Mouse (Mus musculus) midbrain, embryonic 11.5 days (tissue): ENCODE measurements around the gene Nid1. TPM values are rescaled to one million over a fixed set of nuclear protein-coding genes. Genes with fewer than 3 reads are reported as not detected.

Experiments used
- ATAC-seq: fragments of 200-750 bp; cut with Nextera tagmentation; 2 replicates; pipeline ENCODE4 v1.8.0; 2017; ENCODE audit warnings: moderate TSS enrichment, moderate library complexity; ENCODE audit not compliant: low FRiP score
- DNase-seq: peaks from one replicate; pipeline ENCODE4 v3.0.0; 2015; ENCODE audit warnings: low spot score; ENCODE audit errors: missing footprints
- H3K27ac ChIP-seq: fragments of 300-500 bp; sonication (generic); 2 replicates; pipeline ENCODE4 v1.5.1; 2014; ENCODE audit warnings: low read depth, low read length
- H3K27me3 ChIP-seq: fragments of 300-500 bp; sonication (generic); 2 replicates; pipeline ENCODE4 v1.6.1; 2014; ENCODE audit warnings: mild to moderate bottlenecking, low read length, moderate library complexity, mixed read lengths; ENCODE audit not compliant: control insufficient read depth, insufficient read depth
- H3K36me3 ChIP-seq: fragments of 300-500 bp; sonication (generic); 2 replicates; pipeline ENCODE4 v1.6.1; 2014; ENCODE audit warnings: mild to moderate bottlenecking, low read length, moderate library complexity, mixed read lengths; ENCODE audit not compliant: control insufficient read depth, insufficient read depth
- H3K4me1 ChIP-seq: fragments of 300-500 bp; sonication (generic); 2 replicates; pipeline ENCODE4 v1.6.1; 2014; ENCODE audit warnings: low read length; ENCODE audit not compliant: control insufficient read depth, insufficient read depth
- H3K4me2 ChIP-seq: fragments of 300-500 bp; sonication (generic); 2 replicates; pipeline ENCODE4 v1.6.1; 2014; ENCODE audit warnings: mild to moderate bottlenecking, moderate library complexity
- H3K4me3 ChIP-seq: fragments of 300-500 bp; sonication (generic); 2 replicates; pipeline ENCODE4 v1.5.1; 2014; ENCODE audit warnings: low read depth, low read length
- H3K9ac ChIP-seq: fragments of 300-500 bp; sonication (generic); 2 replicates; pipeline ENCODE4 v1.6.1; 2014; ENCODE audit warnings: low read length
- H3K9me3 ChIP-seq: fragments of 300-500 bp; sonication (generic); 2 replicates; pipeline ENCODE4 v1.6.1; 2016; ENCODE audit warnings: low read length; ENCODE audit not compliant: control insufficient read depth
- WGBS: fragments of 180-500 bp; shearing (Covaris S2); extraction: QIAGEN DNeasy Blood & Tissue Kit; methylation state at CpG from one replicate; pipeline ENCODE4 v1.1.7; 2014; 5-methylcytosine and 5-hydroxymethylcytosine counted together
- polyA plus RNA-seq: library from polyadenylated mRNA; unstranded; fragments of >200 nt; fragmentation: Nextera tagmentation; extraction: Ambion mirVana; gene quantifications from 2 replicates; pipeline ENCODE4 v1.2.1, GENCODE M21; 2014

The Nid1 gene
- polyA plus RNA-seq, 1 experiment from 2014 or later: 42.7 TPM

DNA sequence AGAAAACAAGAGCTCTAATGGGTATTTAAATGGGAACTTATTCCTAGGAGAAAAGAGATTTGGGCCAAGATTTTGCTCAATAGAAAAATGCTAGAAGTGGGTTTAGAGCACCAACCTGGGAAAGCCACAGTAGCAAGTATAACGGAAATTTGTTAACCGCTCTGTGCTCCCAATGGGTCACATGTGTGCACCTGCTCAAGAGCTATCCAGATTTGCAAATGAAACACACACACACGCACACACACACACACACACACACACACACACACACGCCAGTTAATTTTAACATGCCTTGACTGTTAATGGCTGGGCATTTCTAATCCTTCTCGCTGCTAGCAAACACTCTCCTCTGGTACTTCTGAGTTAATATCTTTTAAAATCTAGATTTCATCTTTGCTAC is 83.1 kb downstream of the Nid1 start:
- DNase-seq (no peak), ATAC-seq (no peak)
- Histone ChIP-seq H3K9ac (no peak overlapping the region), H3K4me1 (no peaks in the 10 kb centered on the region), H3K27ac (no peak overlapping the region), H3K36me3 (no peaks in the 10 kb centered on the region), H3K4me2 (no peak overlapping the region), H3K27me3 (no peaks in the 10 kb centered on the region), H3K9me3 (no peaks in the 10 kb centered on the region), H3K4me3 (no peak overlapping the region)
- WGBS: 92% methylated on average over 5 of the region's 5 CpGs

DNA sequence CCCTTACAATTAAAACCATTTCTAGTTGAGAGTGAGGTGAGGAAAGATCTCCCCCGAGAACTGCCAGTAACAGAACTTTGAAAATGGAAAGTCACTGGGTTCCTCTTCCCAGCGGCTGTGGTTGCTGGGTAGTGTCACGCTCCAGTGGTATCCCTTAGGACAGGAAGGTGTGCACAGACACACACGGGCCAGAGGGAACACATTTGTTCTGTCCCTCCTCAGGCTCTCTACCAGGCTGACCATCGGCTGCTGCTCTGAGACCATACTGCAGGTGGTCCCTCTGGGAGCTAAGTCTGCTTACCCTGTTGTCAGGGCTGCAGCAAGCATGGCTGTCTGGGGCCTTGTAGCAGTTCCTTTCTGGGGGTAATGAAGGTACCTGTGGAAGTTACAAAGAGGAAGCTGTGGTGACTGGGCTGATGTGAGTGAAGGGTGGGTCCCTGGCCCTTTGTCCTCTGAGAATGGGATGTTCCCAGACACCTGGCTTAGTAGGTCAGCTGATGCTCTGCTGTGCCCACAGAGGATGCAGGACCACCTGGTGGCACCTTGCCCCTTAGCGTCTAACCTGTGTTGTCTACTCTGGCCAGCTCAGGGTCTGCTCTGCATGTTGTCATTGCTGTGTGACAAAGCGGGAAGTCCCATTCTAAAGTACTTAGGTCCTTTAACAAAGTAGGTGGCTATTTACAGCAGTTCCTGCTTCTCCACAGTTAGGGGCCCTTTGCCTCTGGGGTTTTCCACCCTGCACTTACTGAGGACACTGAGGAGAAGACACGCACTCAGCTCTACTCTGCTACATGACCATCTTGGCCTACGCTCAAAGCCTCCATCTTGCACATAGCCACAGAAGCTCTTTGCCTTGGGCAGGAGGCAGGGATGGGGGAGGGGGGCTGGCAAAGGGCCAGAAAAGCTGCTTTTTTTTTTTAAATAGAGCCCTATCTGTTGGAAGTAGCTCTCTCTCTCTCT is 86.6 kb downstream of the Nid1 start:
- H3K4me1 ChIP-seq: no peaks in the 10 kb centered on the region
- no peak overlapping the region for H3K4me3 ChIP-seq
- ATAC-seq: no peak
- no peak overlapping the region for H3K4me2 ChIP-seq
- H3K27ac ChIP-seq: no peak overlapping the region
- no peaks in the 10 kb centered on the region for H3K36me3 ChIP-seq
- DNase-seq: peak; percentile 56
- no peak overlapping the region for H3K9ac ChIP-seq
- H3K27me3 ChIP-seq: no peaks in the 10 kb centered on the region
- no peaks in the 10 kb centered on the region for H3K9me3 ChIP-seq
- 81% methylated on average over 9 of the region's 9 CpGs for WGBS

DNA sequence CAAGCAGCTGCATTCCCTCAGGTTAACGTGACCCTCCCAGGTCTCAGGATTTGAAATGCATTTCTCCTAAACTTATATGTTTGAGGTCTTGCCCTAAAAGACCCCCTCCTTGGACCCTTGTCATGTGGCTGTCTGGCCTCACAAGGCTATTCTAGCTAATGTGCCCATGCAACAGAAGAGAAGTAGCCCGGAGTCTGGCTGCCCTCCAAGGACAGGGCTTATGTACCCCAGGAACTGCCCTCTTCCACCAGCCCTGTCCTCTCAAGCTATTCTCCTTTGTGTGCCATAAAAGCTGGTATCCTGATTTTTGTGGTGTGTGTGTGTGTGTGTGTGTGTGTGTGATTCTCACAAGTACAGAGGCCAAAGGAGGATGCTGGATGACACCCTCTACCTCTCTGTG is 87.9 kb downstream of the Nid1 start:
- Histone ChIP-seq H3K9ac (no peak overlapping the region), H3K4me2 (no peak overlapping the region), H3K36me3 (no peaks in the 10 kb centered on the region), H3K9me3 (no peaks in the 10 kb centered on the region), H3K4me3 (no peak overlapping the region), H3K27ac (no peak overlapping the region), H3K27me3 (no peaks in the 10 kb centered on the region), H3K4me1 (no peaks in the 10 kb centered on the region)
- DNase-seq (no peak), ATAC-seq (no peak)
- 92% methylated on average over 2 of the region's 2 CpGs for WGBS

DNA sequence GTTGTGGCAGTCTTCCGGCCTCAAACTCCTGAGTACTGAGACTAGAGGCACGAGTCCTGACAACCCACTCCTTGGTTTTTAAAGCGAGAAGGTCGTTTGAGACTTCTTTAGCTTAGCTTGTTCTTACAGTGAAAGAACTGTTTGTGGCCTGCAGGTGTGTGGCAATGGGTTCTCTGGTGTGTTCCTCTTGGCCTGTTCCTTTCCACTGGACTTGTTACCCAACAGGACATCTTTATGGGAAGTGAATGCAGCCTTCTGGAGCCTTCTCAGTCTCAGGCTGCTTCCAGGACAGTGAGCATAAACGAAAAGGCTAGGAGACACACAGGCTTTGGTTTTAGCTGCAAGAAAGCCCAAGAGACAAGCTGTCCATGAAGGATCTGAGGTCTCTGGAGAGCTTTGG is 88.5 kb downstream of the Nid1 start:
- 87% methylated on average over 5 of the region's 5 CpGs for WGBS

DNA sequence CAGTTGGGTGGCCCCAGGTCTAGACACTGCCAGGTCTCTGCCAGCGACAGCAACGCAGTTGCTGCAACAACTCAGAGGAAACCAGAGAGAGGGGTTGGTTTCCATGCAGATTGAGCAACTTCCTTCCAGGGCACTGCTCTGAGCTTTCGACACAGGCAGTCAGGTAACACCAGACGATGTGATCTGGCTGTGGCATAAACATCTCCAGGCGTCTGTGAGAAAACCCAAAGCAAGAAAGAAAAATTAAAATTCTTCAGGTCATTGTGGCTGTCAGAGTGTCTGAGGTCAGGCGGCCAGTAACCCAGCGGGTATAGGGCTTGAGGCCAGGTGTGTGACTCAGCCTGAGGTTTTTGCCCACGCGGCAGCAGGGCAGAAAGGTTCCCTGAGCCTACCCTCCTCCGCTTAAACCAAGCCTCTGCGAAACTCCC is 91.8 kb downstream of the Nid1 start:
- Histone ChIP-seq H3K27me3 (no peaks in the 10 kb centered on the region), H3K27ac (no peak overlapping the region), H3K4me1 (no peaks in the 10 kb centered on the region), H3K4me3 (no peak overlapping the region), H3K36me3 (no peaks in the 10 kb centered on the region), H3K9me3 (no peaks in the 10 kb centered on the region), H3K9ac (no peak overlapping the region), H3K4me2 (no peak overlapping the region)
- no peak for ATAC-seq
- 71% methylated on average over 11 of the region's 11 CpGs for WGBS
- peak; percentile 72 for DNase-seq

More for the DNA sequence above, 88.5 kb downstream of the Nid1 start:
- ATAC-seq (no peak), DNase-seq (peak; percentile 71)
- no peak overlapping the region for H3K9ac ChIP-seq
- no peaks in the 10 kb centered on the region for H3K4me1 ChIP-seq
- no peak overlapping the region for H3K27ac ChIP-seq
- no peaks in the 10 kb centered on the region for H3K9me3 ChIP-seq
- no peaks in the 10 kb centered on the region for H3K36me3 ChIP-seq
- no peaks in the 10 kb centered on the region for H3K27me3 ChIP-seq
- H3K4me2 ChIP-seq: no peak overlapping the region
- H3K4me3 ChIP-seq: no peak overlapping the region

DNA sequence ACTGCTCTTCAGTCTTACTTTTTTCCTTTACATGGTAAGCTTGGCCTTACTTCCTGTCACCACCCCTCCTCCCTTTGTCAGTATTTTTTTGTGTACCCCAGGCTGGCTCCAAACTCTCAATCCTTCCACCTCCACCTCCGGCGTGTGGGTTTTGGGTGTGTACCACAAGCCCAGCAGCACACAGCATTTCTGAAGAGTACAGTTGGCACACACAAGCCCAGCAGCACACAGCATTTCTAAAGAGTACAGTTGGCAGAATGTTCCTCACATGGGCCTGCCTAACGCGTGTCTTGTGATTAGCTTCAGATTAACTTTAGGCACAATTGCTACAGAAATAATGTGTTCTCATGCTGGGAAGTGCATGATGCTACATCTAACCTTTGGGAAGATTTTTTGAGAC is 93.6 kb downstream of the Nid1 start:
- peak; percentile 69 for DNase-seq
- Histone ChIP-seq H3K36me3 (no peaks in the 10 kb centered on the region), H3K9me3 (no peaks in the 10 kb centered on the region), H3K27ac (no peak overlapping the region), H3K27me3 (no peaks in the 10 kb centered on the region), H3K4me3 (no peak overlapping the region), H3K4me2 (no peak overlapping the region), H3K9ac (no peak overlapping the region), H3K4me1 (no peaks in the 10 kb centered on the region)
- ATAC-seq: no peak
- WGBS: 91% methylated on average over 4 of the region's 4 CpGs

DNA sequence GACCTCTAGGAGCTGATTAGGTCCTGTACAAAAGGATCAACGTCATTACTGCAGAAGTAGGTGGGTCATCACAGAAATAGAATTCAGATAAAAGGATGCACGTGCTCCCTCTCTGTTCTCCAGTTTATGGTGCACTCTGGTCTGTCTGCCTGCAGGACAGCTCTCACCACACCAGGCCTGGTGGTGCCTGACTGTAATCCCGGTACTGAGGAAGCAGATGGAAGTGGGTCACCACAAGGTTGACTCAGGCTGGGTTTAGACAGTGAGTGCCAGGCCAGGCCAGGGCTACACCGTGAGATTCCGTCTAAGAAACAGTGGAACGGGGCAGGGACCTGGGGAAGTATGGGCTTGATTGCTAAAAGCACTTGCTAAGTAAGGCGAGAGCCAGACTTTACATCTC is 94.6 kb downstream of the Nid1 start:
- ATAC-seq (no peak), DNase-seq (no peak)
- Histone ChIP-seq H3K4me2 (no peak overlapping the region), H3K4me1 (no peaks in the 10 kb centered on the region), H3K4me3 (no peak overlapping the region), H3K36me3 (no peaks in the 10 kb centered on the region), H3K27ac (no peak overlapping the region), H3K9ac (no peak overlapping the region), H3K27me3 (no peaks in the 10 kb centered on the region), H3K9me3 (no peaks in the 10 kb centered on the region)
- WGBS: 87% methylated on average over 7 of the region's 7 CpGs

DNA sequence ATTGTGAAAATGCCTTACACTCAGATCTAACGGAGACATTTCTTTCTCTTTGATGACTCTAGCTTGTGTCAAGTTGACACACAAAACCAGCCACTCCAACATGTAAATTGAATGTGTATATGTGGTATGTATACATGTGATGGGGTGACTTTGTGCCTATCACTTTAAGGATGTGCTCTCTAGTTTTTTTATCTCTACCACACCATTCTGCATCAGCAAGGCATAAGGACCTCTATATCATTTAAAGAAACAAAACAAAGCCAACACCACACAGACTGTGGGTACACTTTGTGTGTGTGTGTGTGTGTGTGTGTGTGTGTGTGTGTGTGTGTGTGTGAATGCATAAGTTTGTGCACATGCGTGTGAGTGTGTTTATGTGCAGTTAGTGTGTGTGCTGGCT is 99.2 kb downstream of the Nid1 start:
- Histone ChIP-seq H3K9ac (no peak overlapping the region), H3K4me2 (no peak overlapping the region), H3K4me1 (no peaks in the 10 kb centered on the region), H3K27ac (no peak overlapping the region), H3K27me3 (no peaks in the 10 kb centered on the region), H3K36me3 (no peaks in the 10 kb centered on the region), H3K9me3 (no peaks in the 10 kb centered on the region), H3K4me3 (no peak overlapping the region)
- 91% methylated on average over 2 of the region's 2 CpGs for WGBS
- ATAC-seq (no peak), DNase-seq (no peak)

DNA sequence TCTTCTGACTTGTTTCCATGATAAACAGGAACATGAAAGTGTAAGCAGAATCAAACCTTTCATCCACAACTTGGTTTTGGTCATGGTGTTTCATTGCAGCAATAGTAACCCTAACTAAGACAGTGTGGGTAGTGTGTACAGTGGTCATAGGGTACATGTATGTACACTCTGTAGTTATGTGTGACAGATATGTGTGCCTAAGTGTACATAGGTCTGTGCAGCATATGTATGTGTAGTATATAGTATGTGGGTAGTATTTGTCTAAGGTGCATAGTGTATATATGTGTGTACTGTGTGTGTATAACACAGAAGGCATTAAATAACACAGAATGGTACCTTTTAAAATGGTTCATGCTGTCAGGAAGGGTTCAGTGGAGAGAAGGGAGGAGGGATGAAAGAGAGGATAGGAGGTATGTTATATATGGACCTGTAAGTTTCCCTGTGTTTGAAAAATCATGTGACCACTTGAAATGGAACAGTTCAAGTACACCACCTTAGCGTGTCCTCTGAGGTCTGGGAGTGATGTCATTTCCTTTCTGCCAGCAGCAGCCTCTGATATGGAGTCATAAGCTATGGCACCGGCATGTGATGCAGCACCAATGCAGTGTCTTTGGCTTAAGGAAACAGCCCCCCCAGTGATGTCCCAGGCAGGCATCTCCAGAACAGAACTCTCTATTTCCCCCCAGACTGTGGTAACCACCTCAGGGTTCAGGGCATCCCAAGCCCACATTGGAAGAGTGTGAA is 100.1 kb downstream of the Nid1 start:
- H3K36me3 ChIP-seq: no peaks in the 10 kb centered on the region
- WGBS: 83% methylated on average over 2 of the region's 2 CpGs
- no peak overlapping the region for H3K9ac ChIP-seq
- DNase-seq (peak; percentile 28), ATAC-seq (0 out of 2 replicates have a peak, but pooled peaks have one; percentile 14)
- H3K4me3 ChIP-seq: no peak overlapping the region
- no peaks in the 10 kb centered on the region for H3K4me1 ChIP-seq
- no peaks in the 10 kb centered on the region for H3K9me3 ChIP-seq
- H3K27me3 ChIP-seq: no peaks in the 10 kb centered on the region
- H3K27ac ChIP-seq: no peak overlapping the region
- no peak overlapping the region for H3K4me2 ChIP-seq
